Mouse (Mus musculus) myocyte (in vitro differentiated cells): ENCODE measurements at regions not wholly inside any gene's neighbourhood (a gene's known extent, or its start where the extent isn't known, plus 50 kb on each side); places are given as distances from the start of the nearest gene placed in this dataset.

Source experiments
- REST ChIP-seq: IDR thresholded peaks from one replicate; pipeline ENCODE4 v1.6.1; 2011; ENCODE audit warnings: mild to moderate bottlenecking, control low read depth, moderate library complexity; ENCODE audit not compliant: insufficient read depth, insufficient read length
- TCF12 ChIP-seq: IDR thresholded peaks from one replicate; pipeline ENCODE4 v1.6.1; 2011; ENCODE audit warnings: mild to moderate bottlenecking, control low read depth; ENCODE audit not compliant: poor library complexity, insufficient read depth, severe bottlenecking

DNA sequence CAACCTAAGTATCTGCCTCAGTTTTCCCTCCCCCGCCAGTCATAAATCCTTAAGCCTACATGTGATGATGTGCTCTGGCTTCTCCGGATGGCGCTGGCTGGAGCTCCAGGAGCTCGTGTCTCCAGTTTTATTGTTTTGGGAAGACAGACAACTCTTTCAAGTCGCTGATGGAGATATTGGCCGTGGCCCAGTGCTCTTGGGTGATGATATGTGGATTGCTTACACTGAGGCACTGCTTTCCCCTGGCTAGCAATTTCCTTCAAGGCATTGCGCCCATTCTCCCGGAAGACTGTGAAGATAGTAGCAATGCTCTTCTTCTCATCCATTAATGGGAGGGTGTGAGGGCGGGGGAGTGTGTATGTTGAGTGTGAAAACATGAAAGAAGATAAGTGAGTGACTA, 287.1 kb downstream of the Mtx2 start:
- no peak for TF ChIP-seq REST
- TF ChIP-seq TCF12, result no peak
